Mouse (Mus musculus) kidney, adult 9 months (tissue): ENCODE data around the gene Mrps14.
A peak's percentile ranks its signal among the peaks of the same experiment; 100 is the strongest.

Experiments
- DNase-seq: peaks from one replicate; pipeline ENCODE4 v3.0.0; 2022

Mrps14 gene

GRCm38 (mm10) chr1:160231013-160231412 is 36.0 kb downstream of the Mrps14 start:
- DNase-seq: peak; percentile 68

DNA sequence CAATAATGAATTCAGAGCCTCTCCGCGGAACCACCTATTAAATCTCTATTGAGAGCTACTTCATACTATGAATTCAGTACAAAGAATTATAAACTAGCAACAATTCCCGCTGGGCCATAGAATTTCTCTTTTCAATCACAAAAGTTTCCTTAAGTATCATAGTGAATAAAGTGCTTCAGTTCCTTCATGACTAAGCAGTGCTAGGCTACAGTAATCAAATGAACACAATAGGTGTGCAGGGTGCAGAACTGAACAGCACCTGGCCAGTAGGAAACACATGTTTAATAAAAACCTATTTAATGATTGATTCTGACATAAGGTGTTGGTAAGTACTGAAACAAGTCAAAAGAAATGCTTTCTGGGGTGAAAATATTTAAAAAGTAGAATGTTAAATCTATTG is 37.1 kb downstream of the Mrps14 start:
- DNase-seq: no peak

GRCm38 (mm10) chr1:160233921-160234320 is 38.9 kb downstream of the Mrps14 start:
- DNase-seq: no peak

DNA sequence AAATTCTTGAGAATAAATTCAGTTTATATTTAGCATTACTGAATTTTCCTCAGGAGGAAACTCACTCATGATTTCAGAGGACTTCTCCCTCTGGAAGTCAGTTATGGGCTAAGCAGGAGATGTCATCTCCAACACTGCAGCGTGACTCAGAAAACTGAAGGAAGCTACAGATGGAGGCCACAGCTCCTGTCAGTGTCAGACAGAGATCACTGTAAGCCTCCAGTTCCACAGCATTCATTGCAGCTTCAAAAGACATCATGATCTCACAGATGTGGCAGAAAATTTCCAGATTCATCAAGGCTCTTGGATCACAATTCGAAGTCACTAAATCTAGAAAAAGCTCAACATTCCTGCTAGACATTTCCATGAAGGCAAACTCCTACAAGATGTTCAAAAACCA is 43.0 kb downstream of the Mrps14 start:
- DNase-seq: no peak

DNA sequence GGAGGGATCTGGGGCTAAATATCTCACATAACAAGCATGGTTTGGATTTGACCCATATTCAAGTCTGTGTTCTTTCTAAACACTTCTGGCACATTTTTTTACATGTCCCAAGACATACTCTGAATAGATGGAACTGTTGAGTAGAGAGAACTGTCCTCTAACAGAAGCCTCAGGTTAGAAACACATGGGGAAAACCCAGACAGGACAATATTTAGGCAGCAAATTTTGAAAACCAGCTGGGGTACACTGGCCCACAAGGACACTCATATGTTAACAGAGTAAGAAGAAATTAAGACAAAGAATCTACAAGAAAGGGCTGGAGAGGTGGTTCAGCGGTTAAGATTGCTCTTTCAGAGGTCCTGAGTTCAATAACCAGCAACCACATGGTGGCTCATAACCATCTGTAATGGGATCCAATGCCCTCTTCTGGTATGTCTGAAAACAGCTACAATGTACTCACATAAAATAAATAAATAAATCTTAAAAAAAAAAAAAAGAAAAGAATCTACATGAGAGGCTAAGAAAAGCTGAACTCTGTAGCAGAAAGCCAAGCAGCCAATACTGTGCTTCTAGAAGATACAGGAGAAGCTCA is 43.9 kb downstream of the Mrps14 start:
- DNase-seq: no peak

DNA sequence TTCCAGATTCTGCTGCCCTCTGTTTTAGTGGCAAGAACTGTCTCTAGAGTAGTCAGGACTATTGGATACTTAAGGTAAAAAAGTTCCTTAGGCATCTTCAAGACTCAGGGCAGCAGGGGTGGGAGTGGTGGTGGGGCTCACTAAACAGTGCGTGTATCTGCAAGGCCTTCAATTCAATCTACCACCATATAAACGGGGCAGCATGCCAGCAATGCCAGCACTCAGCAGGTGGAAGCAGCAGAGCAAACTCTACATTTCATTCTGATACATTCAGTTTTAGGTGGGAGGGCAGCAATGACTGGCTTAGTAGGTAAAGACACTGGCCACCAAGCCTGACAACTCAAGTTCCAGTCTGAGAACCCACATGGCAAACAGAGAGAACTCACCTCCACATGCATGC is 45.1 kb downstream of the Mrps14 start:
- no peak for DNase-seq

- DNase-seq: no peak
Observed at GRCm38 (mm10) chr1:160244689-160245088, 49.7 kb downstream of the Mrps14 start.

DNA sequence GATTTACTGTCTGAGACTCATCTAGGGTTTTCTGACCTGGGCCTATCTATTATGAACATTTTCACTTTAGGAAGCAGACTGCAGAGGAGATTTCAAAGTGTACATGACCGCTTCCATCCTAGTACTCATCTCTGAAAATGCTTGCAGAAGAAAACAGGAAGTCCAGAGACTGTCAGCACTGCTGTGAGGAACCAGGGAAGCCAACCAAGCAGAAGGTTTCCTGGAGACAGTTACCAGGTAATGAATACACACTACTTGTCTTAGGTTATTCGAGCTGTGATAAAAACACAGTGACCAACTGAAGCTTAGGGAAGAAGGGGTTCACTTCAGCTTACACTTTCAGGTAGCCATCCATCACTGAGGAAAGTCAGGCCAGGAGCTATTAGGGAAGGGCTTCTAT is 50.9 kb downstream of the Mrps14 start:
- no peak for DNase-seq

- DNase-seq: no peak
Observed at GRCm38 (mm10) chr1:160246844-160247243, 51.8 kb downstream of the Mrps14 start.

DNA sequence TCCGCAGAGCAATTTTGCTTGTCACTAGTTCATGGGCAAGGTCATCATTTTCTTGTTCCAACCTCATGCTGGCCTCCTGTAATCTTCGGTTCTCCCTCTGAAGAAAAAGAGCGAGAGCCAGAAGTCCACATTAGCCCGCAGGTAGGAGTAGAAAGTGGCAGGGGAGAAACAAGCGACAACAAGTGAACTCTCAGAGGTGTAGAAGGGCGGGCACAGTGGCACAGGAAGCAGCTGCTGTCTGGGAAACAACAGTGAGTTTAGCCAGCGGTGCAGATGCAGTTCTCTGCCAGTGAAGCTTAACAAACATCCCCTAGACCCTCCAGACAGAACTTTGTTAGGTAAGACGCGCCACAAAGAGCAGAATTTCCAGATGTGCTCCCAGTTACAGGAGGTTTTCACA is 52.5 kb downstream of the Mrps14 start:
- DNase-seq: no peak

DNA sequence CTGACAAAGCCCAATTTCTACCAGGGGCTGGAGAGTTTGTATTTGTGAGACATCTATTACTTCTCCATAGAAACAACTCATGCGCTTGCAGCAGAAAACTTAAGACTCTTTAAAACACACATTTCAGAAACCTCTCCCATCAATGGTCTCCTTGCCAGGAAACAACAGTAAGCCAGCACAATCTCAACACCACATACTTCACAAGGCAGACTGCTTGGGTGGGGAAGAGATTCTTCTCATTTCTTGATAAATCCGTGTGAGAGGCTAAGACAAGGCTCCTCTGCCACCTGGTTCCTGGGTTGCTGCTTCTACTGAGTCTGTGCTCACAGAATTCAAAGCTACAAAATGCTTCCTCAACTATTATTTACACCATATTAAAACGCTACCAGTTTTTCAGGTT is 54.8 kb downstream of the Mrps14 start:
- DNase-seq: no peak

GRCm38 (mm10) chr1:160250782-160251181 is 55.8 kb downstream of the Mrps14 start:
- no peak for DNase-seq

DNA sequence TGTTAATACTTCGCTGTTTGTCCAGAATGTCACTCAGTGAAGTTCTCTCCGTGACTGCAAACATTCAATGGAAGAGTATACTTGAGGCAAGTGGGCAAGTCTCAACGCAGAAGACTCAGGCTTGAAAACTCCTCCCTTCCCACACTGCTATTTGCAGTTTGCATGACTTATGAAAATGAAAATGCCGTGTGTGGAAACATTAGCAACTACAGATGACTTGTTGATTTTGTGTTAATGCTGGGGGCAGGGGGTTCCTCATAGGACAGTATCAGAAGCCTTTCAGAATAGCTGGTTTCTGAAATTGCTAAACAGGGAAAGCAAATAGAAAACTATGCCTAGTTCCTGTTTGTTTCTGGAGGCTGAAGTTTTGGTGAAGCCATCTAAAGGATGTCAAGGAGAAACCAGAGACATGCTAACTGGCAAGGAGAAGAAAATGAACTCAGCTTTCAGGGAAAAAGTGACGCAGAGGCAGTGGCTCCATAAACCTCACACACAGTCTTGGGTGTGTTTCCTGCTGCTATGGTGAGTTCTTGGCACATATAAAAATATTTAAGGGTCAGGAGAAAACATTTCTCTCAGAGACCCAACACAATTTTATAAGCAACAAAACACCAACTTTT is 56.5 kb downstream of the Mrps14 start:
- no peak for DNase-seq
